Mouse (Mus musculus): ENCODE measurements around the gene Il6ra. TPM values are rescaled to one million over a fixed set of nuclear protein-coding genes. Genes with fewer than 3 reads are reported as not detected.
A peak's percentile ranks its signal among the peaks of the same experiment; 100 is the strongest.

Gene Il6ra
- polyA plus RNA-seq, 1 experiment from 2014 or later: 4.5 TPM

DNA sequence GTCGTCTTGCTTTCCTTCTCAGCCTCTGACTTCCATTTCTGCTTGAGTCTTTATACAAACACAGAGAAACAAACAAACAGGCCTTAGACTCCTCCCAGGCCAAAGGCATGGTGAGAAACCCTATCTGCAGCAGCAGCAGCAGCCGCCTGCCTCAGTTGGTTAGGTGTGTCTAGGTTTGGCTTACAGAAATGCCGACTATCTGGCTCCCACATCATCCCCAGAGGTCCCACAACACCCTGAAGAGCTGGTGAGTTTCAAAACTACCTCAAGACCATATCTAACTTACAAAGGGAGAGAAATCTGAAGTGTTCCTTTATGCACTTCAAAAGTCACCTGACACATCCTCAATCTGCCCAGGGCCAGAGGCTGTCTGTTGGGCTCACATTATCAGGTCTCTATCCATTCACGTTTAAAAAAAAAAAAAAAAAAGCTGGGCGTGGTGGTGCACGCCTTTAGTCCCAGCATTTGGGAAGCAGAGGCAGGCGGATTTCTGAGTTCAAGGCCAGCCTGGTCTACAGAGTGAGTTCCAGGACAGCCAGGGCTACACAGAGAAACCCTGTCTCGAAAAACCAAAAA is 41.6 kb downstream of the Il6ra start:
- H3K36me3 ChIP-seq (ENCODE audit: control insufficient read depth, insufficient read depth, low read length): no peaks in the 10 kb centered on the region
- peaks cover 6% of the 10 kb centered on the region; the same call in 1 of the 2 replicates for H3K4me1 ChIP-seq (replicated peaks; ENCODE audit: control insufficient read depth, insufficient read depth)
- H3K4me2 ChIP-seq (replicated peaks; ENCODE audit: low read depth): no peak overlapping the region
- H3K9ac ChIP-seq (ENCODE audit: low read length): no peak overlapping the region
- H3K27me3 ChIP-seq (ENCODE audit: control insufficient read depth, insufficient read depth, low read length): no peaks in the 10 kb centered on the region
- DNase-seq (ENCODE audit: low spot score): no peak
- TF ChIP-seq CTCF (IDR thresholded peaks at IDR 0.05; ENCODE audit: low read depth) (no peak), EP300 (optimal IDR thresholded peaks at IDR 0.05) (no peak)
- ATAC-seq (ENCODE audit: low FRiP score, low TSS enrichment): no peak
- WGBS: 73% methylated on average over 7 of the region's 8 CpGs
- H3K4me3 ChIP-seq (ENCODE audit: low read depth, low read length): no peak overlapping the region
- H3K9me3 ChIP-seq (ENCODE audit: control insufficient read depth, low read length): no peaks in the 10 kb centered on the region
- no peak overlapping the region for H3K27ac ChIP-seq (replicated peaks)

DNA sequence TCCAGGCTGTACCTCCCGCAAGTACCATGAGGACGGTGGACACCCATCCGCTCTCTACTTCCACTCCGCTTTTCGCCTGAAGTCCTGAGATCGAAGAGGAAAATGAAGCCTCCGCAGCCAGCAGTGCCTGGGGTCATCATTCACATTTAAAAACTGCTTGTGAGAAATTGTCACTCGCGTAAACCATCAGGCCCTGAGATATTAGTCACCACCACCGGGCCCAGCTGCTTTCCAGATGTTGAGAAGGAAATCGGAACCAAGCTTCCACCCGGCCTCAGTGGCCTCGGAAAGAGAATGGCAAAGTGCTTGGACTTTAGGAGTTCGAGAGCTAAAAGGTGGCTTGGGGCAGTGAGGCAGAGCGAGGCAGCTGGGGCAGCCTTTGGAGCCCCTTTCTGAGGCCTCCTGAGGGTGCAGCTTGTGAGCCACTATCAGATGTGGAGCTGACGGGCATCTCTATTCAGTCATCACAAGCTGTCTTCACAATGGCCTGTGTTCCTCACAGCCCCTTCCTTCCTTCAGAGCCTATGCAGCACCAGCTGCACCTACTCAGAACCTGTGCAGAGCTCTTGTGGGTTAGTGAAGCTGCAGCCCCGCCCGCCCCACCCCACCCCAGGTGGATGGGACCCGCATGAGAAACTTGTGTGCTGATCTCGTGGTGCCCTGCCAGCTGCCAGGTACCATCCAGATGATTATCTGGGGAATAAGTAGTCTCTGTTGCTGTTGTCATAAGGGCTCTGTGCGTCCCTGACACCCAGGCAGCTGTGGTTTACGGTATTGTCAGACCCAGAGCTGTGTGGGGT is 42.3 kb downstream of the Il6ra start:
- H3K9me3 ChIP-seq (ENCODE audit: control insufficient read depth, low read length): no peaks in the 10 kb centered on the region
- no peaks in the 10 kb centered on the region for H3K36me3 ChIP-seq (ENCODE audit: control insufficient read depth, insufficient read depth, low read length)
- ATAC-seq (ENCODE audit: low FRiP score, low TSS enrichment): no peak
- H3K4me2 ChIP-seq (replicated peaks; ENCODE audit: low read depth): peak overlapping the region; percentile 27; the same call in 1 of the 2 replicates
- no peak overlapping the region for H3K4me3 ChIP-seq (ENCODE audit: low read depth, low read length)
- peaks cover 6% of the 10 kb centered on the region; the same call in 1 of the 2 replicates for H3K4me1 ChIP-seq (replicated peaks; ENCODE audit: control insufficient read depth, insufficient read depth)
- no peak for DNase-seq (ENCODE audit: low spot score)
- H3K27me3 ChIP-seq (ENCODE audit: control insufficient read depth, insufficient read depth, low read length): no peaks in the 10 kb centered on the region
- WGBS: 60% methylated on average over 22 of the region's 22 CpGs
- peak overlapping the region; percentile 65 for H3K27ac ChIP-seq (replicated peaks)
- TF ChIP-seq EP300 (optimal IDR thresholded peaks at IDR 0.05) (no peak), CTCF (IDR thresholded peaks at IDR 0.05; ENCODE audit: low read depth) (no peak)
- no peak overlapping the region for H3K9ac ChIP-seq (ENCODE audit: low read length)

GRCm38 (mm10) chr3:89869556-89869955 is 43.4 kb downstream of the Il6ra start:
- Histone ChIP-seq H3K36me3 (ENCODE audit: control insufficient read depth, insufficient read depth, low read length) (no peaks in the 10 kb centered on the region), H3K4me2 (replicated peaks; ENCODE audit: low read depth) (no peak overlapping the region), H3K27me3 (ENCODE audit: control insufficient read depth, insufficient read depth, low read length) (no peaks in the 10 kb centered on the region), H3K9me3 (ENCODE audit: control insufficient read depth, low read length) (no peaks in the 10 kb centered on the region), H3K9ac (ENCODE audit: low read length) (no peak overlapping the region), H3K4me1 (replicated peaks; ENCODE audit: control insufficient read depth, insufficient read depth) (peaks cover 9% of the 10 kb centered on the region), H3K27ac (replicated peaks) (no peak overlapping the region), H3K4me3 (ENCODE audit: low read depth, low read length) (no peak overlapping the region)
- WGBS: 67% methylated on average over 9 of the region's 9 CpGs
- TF ChIP-seq EP300 (optimal IDR thresholded peaks at IDR 0.05): no peak
- no peak for TF ChIP-seq CTCF (IDR thresholded peaks at IDR 0.05; ENCODE audit: low read depth)
- ATAC-seq (ENCODE audit: low FRiP score, low TSS enrichment): no peak
- DNase-seq (ENCODE audit: low spot score): no peak

GRCm38 (mm10) chr3:89868956-89869355 is 44.0 kb downstream of the Il6ra start:
- no peak overlapping the region for H3K4me3 ChIP-seq (ENCODE audit: low read depth, low read length)
- TF ChIP-seq CTCF (IDR thresholded peaks at IDR 0.05; ENCODE audit: low read depth) (no peak), EP300 (optimal IDR thresholded peaks at IDR 0.05) (no peak)

GRCm38 (mm10) chr3:89868357-89868756 is 44.6 kb downstream of the Il6ra start:
- H3K4me1 ChIP-seq (replicated peaks; ENCODE audit: control insufficient read depth, insufficient read depth): peaks cover 9% of the 10 kb centered on the region
- no peaks in the 10 kb centered on the region for H3K9me3 ChIP-seq (ENCODE audit: control insufficient read depth, low read length)
- H3K4me3 ChIP-seq (ENCODE audit: low read depth, low read length): no peak overlapping the region
- DNase-seq (ENCODE audit: low spot score): peak; percentile 39
- no peak for TF ChIP-seq CTCF (IDR thresholded peaks at IDR 0.05; ENCODE audit: low read depth)
- TF ChIP-seq EP300 (optimal IDR thresholded peaks at IDR 0.05): no peak
- no peak overlapping the region for H3K4me2 ChIP-seq (replicated peaks; ENCODE audit: low read depth)
- H3K9ac ChIP-seq (ENCODE audit: low read length): no peak overlapping the region
- 10% methylated on average over 7 of the region's 7 CpGs for WGBS
- peak; percentile 43; the same call in 1 of the 2 replicates for ATAC-seq (ENCODE audit: low FRiP score, low TSS enrichment)
- peak overlapping the region; percentile 53; the same call in 1 of the 2 replicates for H3K27ac ChIP-seq (replicated peaks)
- H3K36me3 ChIP-seq (ENCODE audit: control insufficient read depth, insufficient read depth, low read length): no peaks in the 10 kb centered on the region
- H3K27me3 ChIP-seq (ENCODE audit: control insufficient read depth, insufficient read depth, low read length): no peaks in the 10 kb centered on the region

More at GRCm38 (mm10) chr3:89868956-89869355, 44.0 kb downstream of the Il6ra start:
- DNase-seq (ENCODE audit: low spot score): no peak
- Histone ChIP-seq H3K9ac (ENCODE audit: low read length) (no peak overlapping the region), H3K27me3 (ENCODE audit: control insufficient read depth, insufficient read depth, low read length) (no peaks in the 10 kb centered on the region), H3K36me3 (ENCODE audit: control insufficient read depth, insufficient read depth, low read length) (no peaks in the 10 kb centered on the region), H3K4me2 (replicated peaks; ENCODE audit: low read depth) (no peak overlapping the region), H3K27ac (replicated peaks) (peak overlapping the region; percentile 40; the same call in 1 of the 2 replicates), H3K4me1 (replicated peaks; ENCODE audit: control insufficient read depth, insufficient read depth) (peaks cover 9% of the 10 kb centered on the region), H3K9me3 (ENCODE audit: control insufficient read depth, low read length) (no peaks in the 10 kb centered on the region)
- 64% methylated on average over 9 of the region's 9 CpGs for WGBS
- ATAC-seq (ENCODE audit: low FRiP score, low TSS enrichment): no peak

DNA sequence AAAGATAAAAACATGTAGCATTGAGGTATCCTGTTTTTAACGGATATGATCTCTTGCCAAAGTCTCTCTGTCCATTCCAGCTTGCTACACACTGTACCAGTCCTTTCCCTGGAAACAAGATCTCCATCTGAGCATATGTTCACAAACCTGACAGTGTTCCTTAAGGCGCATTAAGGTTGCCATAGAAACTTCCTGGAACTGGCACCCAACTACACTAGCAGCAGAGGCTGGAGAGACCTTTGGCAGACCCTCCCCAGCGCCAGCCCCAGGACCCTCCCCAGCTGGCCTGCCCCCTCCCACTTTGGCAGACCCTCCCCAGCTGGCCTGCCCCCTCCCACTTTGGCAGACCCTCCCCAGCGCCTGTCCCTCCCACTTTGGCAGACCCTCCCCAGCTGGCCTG is 45.3 kb downstream of the Il6ra start:
- H3K4me3 ChIP-seq (ENCODE audit: low read depth, low read length): no peak overlapping the region
- no peak for TF ChIP-seq EP300 (optimal IDR thresholded peaks at IDR 0.05)
- TF ChIP-seq CTCF (IDR thresholded peaks at IDR 0.05; ENCODE audit: low read depth): no peak

More for the DNA sequence above, 45.3 kb downstream of the Il6ra start:
- Histone ChIP-seq H3K4me2 (replicated peaks; ENCODE audit: low read depth) (no peak overlapping the region), H3K4me1 (replicated peaks; ENCODE audit: control insufficient read depth, insufficient read depth) (peaks cover 8% of the 10 kb centered on the region), H3K36me3 (ENCODE audit: control insufficient read depth, insufficient read depth, low read length) (no peaks in the 10 kb centered on the region), H3K27me3 (ENCODE audit: control insufficient read depth, insufficient read depth, low read length) (no peaks in the 10 kb centered on the region), H3K9ac (ENCODE audit: low read length) (no peak overlapping the region), H3K9me3 (ENCODE audit: control insufficient read depth, low read length) (no peaks in the 10 kb centered on the region), H3K27ac (replicated peaks) (peak overlapping the region; percentile 35; the same call in 1 of the 2 replicates)
- 56% methylated on average over 4 of the region's 4 CpGs for WGBS
- DNase-seq (ENCODE audit: low spot score) (no peak), ATAC-seq (ENCODE audit: low FRiP score, low TSS enrichment) (peak; percentile 54; the same call in 1 of the 2 replicates)

Data from stomach, postnatal 0 days (tissue).